Mouse (Mus musculus) embryonic facial prominence, embryonic 12.5 days (tissue): Measurements from ENCODE around the gene Ogt. TPM values are rescaled to one million over a fixed set of nuclear protein-coding genes. Genes with fewer than 3 reads are reported as not detected.

Experiments
- polyA plus RNA-seq: library from polyadenylated mRNA; unstranded; fragments of >200 nt; fragmentation: Nextera tagmentation; extraction: Ambion mirVana; gene quantifications from 2 replicates; pipeline ENCODE4 v1.2.1, GENCODE M21; 2016

Gene Ogt
- polyA plus RNA-seq, 1 experiment from 2014 or later = 189 TPM

Other genes starting within 250 kb of the Ogt start
- 40.9 and 46.0 TPM in 2 replicates for gene Zmym3, start 219.2 kb upstream of the Ogt start, polyA plus RNA-seq
- gene Nono, start 210.7 kb upstream of the Ogt start, polyA plus RNA-seq = 527 and 544 TPM in 2 replicates
- 7.2 and 7.9 TPM in 2 replicates for gene Itgb1bp2, start 191.0 kb upstream of the Ogt start, polyA plus RNA-seq
- 21.5 and 21.7 TPM in 2 replicates for gene Taf1, start 107.3 kb upstream of the Ogt start, polyA plus RNA-seq
- not detected in 2 replicates for gene Cxcr3, start 94.2 kb downstream of the Ogt start, polyA plus RNA-seq
- gene Gm4779, start 154.4 kb downstream of the Ogt start, polyA plus RNA-seq = 0.10 TPM in 1 of 2 replicates, not detected in the other
- 0.20 and 0.37 TPM in 2 replicates for gene 8030474K03Rik, start 154.6 kb downstream of the Ogt start, polyA plus RNA-seq
- gene Nhsl2, start 209.3 kb downstream of the Ogt start, polyA plus RNA-seq = 20.1 and 21.6 TPM in 2 replicates